Mouse (Mus musculus) midbrain, embryonic 11.5 days (tissue): ENCODE measurements at regions not wholly inside any gene's neighbourhood (a gene's known extent, or its start where the extent isn't known, plus 50 kb on each side); places are given as distances from the start of the nearest gene placed in this dataset.

Source experiments
- ATAC-seq: fragments of 200-750 bp; cut with Nextera tagmentation; 2 replicates; pipeline ENCODE4 v1.8.0; 2017; ENCODE audit warnings: moderate TSS enrichment, moderate library complexity; ENCODE audit not compliant: low FRiP score
- DNase-seq: peaks from one replicate; pipeline ENCODE4 v3.0.0; 2015; ENCODE audit warnings: low spot score; ENCODE audit errors: missing footprints
- H3K27ac ChIP-seq: fragments of 300-500 bp; sonication (generic); 2 replicates; pipeline ENCODE4 v1.5.1; 2014; ENCODE audit warnings: low read depth, low read length
- H3K27me3 ChIP-seq: fragments of 300-500 bp; sonication (generic); 2 replicates; pipeline ENCODE4 v1.6.1; 2014; ENCODE audit warnings: mild to moderate bottlenecking, low read length, moderate library complexity, mixed read lengths; ENCODE audit not compliant: control insufficient read depth, insufficient read depth
- H3K36me3 ChIP-seq: fragments of 300-500 bp; sonication (generic); 2 replicates; pipeline ENCODE4 v1.6.1; 2014; ENCODE audit warnings: mild to moderate bottlenecking, low read length, moderate library complexity, mixed read lengths; ENCODE audit not compliant: control insufficient read depth, insufficient read depth
- H3K4me1 ChIP-seq: fragments of 300-500 bp; sonication (generic); 2 replicates; pipeline ENCODE4 v1.6.1; 2014; ENCODE audit warnings: low read length; ENCODE audit not compliant: control insufficient read depth, insufficient read depth
- H3K4me2 ChIP-seq: fragments of 300-500 bp; sonication (generic); 2 replicates; pipeline ENCODE4 v1.6.1; 2014; ENCODE audit warnings: mild to moderate bottlenecking, moderate library complexity
- H3K4me3 ChIP-seq: fragments of 300-500 bp; sonication (generic); 2 replicates; pipeline ENCODE4 v1.5.1; 2014; ENCODE audit warnings: low read depth, low read length
- H3K9ac ChIP-seq: fragments of 300-500 bp; sonication (generic); 2 replicates; pipeline ENCODE4 v1.6.1; 2014; ENCODE audit warnings: low read length
- H3K9me3 ChIP-seq: fragments of 300-500 bp; sonication (generic); 2 replicates; pipeline ENCODE4 v1.6.1; 2016; ENCODE audit warnings: low read length; ENCODE audit not compliant: control insufficient read depth
- WGBS: fragments of 180-500 bp; shearing (Covaris S2); extraction: QIAGEN DNeasy Blood & Tissue Kit; methylation state at CpG from one replicate; pipeline ENCODE4 v1.1.7; 2014; 5-methylcytosine and 5-hydroxymethylcytosine counted together

- Histone ChIP-seq H3K4me2 (no peak overlapping the region), H3K4me3 (no peak overlapping the region), H3K9ac (no peak overlapping the region), H3K27me3 (no peaks in the 10 kb centered on the region), H3K4me1 (no peaks in the 10 kb centered on the region), H3K9me3 (no peaks in the 10 kb centered on the region), H3K36me3 (no peaks in the 10 kb centered on the region), H3K27ac (no peak overlapping the region)
- no peak for DNase-seq
- ATAC-seq, result no peak
Measured at GRCm38 (mm10) chr17:75714578-75714977, 162.8 kb upstream of the Fam98a start.

DNA sequence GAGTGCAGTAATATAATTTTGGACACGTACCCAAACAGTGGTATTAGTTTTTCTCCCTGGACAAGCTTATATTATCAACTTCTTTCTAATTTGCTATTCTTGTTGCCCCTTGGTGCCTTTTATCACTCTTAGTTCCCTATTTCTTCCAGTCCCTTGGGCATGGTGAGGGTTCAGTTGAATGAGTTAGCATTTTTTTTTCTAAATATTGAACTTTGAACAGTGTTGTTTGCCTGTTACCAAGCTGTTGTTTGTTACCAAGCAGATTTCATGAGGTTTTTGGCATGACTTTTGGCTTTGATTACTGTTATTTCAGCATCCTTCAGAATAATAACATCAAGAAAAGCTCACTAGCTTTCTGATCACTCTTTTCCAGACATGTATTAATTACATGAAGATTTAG, 162.3 kb upstream of the Fam98a start:
- Histone ChIP-seq H3K9me3 (no peaks in the 10 kb centered on the region), H3K4me2 (no peak overlapping the region), H3K36me3 (no peaks in the 10 kb centered on the region), H3K27me3 (no peaks in the 10 kb centered on the region), H3K9ac (no peak overlapping the region), H3K4me1 (no peaks in the 10 kb centered on the region), H3K27ac (no peak overlapping the region), H3K4me3 (no peak overlapping the region)
- DNase-seq, result no peak
- ATAC-seq, result no peak
- 90% methylated on average over 1 of the region's 1 CpGs for WGBS

DNA sequence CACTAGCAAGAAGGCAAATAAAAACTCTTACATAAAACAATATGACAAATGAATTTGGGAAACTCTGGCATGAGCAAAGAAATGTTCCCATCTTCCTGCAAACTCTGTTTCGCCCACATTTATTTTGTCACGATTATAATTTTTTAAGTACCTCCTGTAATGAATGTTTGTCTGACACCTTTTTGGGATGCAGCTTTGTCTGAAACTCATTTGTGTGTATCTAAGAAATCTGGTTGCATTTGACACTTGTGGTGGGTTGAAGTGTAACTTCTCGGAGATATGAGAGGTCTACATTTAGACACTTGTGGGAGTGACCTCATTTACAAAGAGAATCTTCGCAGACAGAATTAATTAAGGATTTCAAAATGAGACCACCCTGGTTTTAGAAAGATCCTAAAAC, 155.9 kb upstream of the Fam98a start:
- Histone ChIP-seq H3K36me3 (no peaks in the 10 kb centered on the region), H3K4me2 (no peak overlapping the region), H3K9ac (no peak overlapping the region), H3K27me3 (no peaks in the 10 kb centered on the region), H3K4me3 (no peak overlapping the region), H3K4me1 (no peaks in the 10 kb centered on the region), H3K27ac (no peak overlapping the region), H3K9me3 (no peaks in the 10 kb centered on the region)
- ATAC-seq, result no peak
- 91% methylated on average over 4 of the region's 4 CpGs for WGBS
- DNase-seq, result no peak

DNA sequence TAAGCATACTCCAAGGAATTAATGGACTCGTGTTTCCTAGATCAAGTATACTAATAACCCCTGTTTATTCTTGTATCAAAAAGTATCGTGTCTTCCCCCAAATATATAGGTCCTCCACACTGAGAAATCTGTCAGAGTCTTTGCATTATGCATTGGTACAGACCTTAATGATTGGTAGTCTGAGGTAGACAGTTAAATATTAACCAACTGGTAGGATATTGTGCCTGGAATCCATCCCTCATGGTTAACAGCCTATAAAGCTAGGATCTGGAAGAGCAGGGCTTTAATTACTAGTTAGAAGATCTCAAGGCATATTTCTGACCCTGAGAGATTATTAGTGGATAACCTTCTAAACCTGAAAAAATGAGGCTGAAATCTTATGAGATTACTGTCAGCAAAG, 153.6 kb upstream of the Fam98a start:
- WGBS, result 80% methylated on average over 2 of the region's 2 CpGs
- ATAC-seq (no peak), DNase-seq (no peak)
- Histone ChIP-seq H3K9ac (no peak overlapping the region), H3K4me1 (no peaks in the 10 kb centered on the region), H3K36me3 (no peaks in the 10 kb centered on the region), H3K9me3 (no peaks in the 10 kb centered on the region), H3K4me2 (no peak overlapping the region), H3K4me3 (no peak overlapping the region), H3K27ac (no peak overlapping the region), H3K27me3 (no peaks in the 10 kb centered on the region)

DNA sequence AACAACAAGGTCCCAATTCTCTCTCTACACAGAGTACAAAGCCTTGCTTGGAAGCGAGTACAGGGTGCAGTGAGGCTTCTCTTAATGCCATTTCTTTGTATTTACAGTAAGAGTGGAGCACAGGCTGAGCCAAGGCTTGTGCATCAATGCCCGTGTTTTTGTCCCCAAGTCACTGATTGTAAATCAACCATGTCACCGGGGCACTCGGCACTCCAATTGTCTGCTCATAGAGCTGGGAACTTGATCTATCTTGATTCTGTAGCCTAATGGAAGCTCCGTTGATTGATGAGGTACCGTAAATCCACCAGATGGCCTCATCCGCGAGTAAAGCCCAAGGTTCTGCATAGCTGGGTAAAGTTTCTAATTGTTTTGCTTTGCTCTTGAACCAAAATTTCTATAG, 152.1 kb upstream of the Fam98a start:
- H3K4me2 ChIP-seq, result no peak overlapping the region
- no peaks in the 10 kb centered on the region for H3K27me3 ChIP-seq
- H3K4me3 ChIP-seq, result no peak overlapping the region
- DNase-seq, result no peak
- no peaks in the 10 kb centered on the region for H3K4me1 ChIP-seq
- H3K9me3 ChIP-seq, result no peaks in the 10 kb centered on the region
- H3K36me3 ChIP-seq, result no peaks in the 10 kb centered on the region
- H3K9ac ChIP-seq, result no peak overlapping the region
- no peak for ATAC-seq
- 90% methylated on average over 8 of the region's 8 CpGs for WGBS
- no peak overlapping the region for H3K27ac ChIP-seq

GRCm38 (mm10) chr17:75696729-75697103, 145.0 kb upstream of the Fam98a start:
- no peaks in the 10 kb centered on the region for H3K27me3 ChIP-seq
- no peak for ATAC-seq
- H3K4me3 ChIP-seq, result no peak overlapping the region
- no peaks in the 10 kb centered on the region for H3K9me3 ChIP-seq
- H3K27ac ChIP-seq, result no peak overlapping the region
- no peak overlapping the region for H3K4me2 ChIP-seq
- H3K9ac ChIP-seq, result no peak overlapping the region
- H3K4me1 ChIP-seq, result no peaks in the 10 kb centered on the region
- no peaks in the 10 kb centered on the region for H3K36me3 ChIP-seq
- DNase-seq, result no peak
- 90% methylated on average over 3 of the region's 3 CpGs for WGBS

GRCm38 (mm10) chr17:75696103-75696728, 144.5 kb upstream of the Fam98a start:
- Histone ChIP-seq H3K4me1 (no peaks in the 10 kb centered on the region), H3K36me3 (no peaks in the 10 kb centered on the region), H3K27me3 (no peaks in the 10 kb centered on the region), H3K9me3 (no peaks in the 10 kb centered on the region), H3K27ac (no peak overlapping the region), H3K4me3 (no peak overlapping the region), H3K4me2 (no peak overlapping the region), H3K9ac (no peak overlapping the region)
- no peak for ATAC-seq
- DNase-seq, result no peak
- 73% methylated on average over 5 of the region's 5 CpGs for WGBS

DNA sequence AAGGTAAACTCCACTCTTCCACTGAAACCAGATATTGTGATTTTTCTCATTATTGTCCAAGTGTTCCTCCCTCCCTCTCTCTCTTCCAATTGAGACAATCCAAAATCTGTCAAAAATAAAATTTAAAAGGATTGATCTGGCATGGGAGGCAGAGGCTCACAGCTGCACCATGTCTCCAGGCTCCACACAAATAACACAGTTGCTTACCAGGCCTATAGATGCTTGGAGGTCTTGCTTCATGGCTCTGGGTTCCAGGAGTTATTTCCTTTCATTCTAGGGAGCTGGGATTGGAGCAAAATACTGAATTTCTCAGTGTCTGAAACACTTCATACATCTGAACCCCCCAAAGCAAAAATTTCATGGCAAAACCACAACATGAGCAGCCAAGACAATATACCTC, 134.2 kb upstream of the Fam98a start:
- H3K9ac ChIP-seq, result no peak overlapping the region
- H3K36me3 ChIP-seq, result no peaks in the 10 kb centered on the region
- DNase-seq (no peak), ATAC-seq (no peak)
- H3K4me2 ChIP-seq, result no peak overlapping the region
- H3K27ac ChIP-seq, result no peak overlapping the region
- no peaks in the 10 kb centered on the region for H3K9me3 ChIP-seq
- no peaks in the 10 kb centered on the region for H3K4me1 ChIP-seq
- no peaks in the 10 kb centered on the region for H3K27me3 ChIP-seq
- H3K4me3 ChIP-seq, result no peak overlapping the region

- Histone ChIP-seq H3K9me3 (no peaks in the 10 kb centered on the region), H3K4me3 (no peak overlapping the region), H3K4me2 (no peak overlapping the region), H3K9ac (no peak overlapping the region), H3K27me3 (no peaks in the 10 kb centered on the region), H3K36me3 (no peaks in the 10 kb centered on the region), H3K27ac (no peak overlapping the region), H3K4me1 (no peaks in the 10 kb centered on the region)
- no peak for ATAC-seq
- no peak for DNase-seq
- WGBS, result 76% methylated on average over 11 of the region's 11 CpGs
Measured at GRCm38 (mm10) chr17:75646982-75647381, 95.2 kb upstream of the Fam98a start.

DNA sequence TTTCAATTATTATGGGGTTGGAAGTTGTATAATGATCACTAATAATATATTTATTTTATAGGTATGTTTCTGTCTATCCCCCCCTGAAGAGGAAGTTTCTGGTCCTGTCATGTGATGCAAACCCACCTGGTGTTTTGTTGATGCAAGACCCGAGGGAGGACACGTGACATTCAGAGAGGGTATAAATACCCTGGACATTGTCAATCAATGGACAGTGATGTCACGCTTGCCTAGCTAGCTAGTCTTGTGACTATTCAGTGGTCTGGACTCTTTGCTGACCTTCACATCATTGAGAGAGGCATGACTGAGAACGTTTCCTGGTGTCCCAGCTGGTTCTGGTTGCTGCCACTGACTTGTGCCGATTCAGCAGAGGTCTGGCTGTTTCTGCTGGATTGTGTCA, 93.0 kb upstream of the Fam98a start:
- Histone ChIP-seq H3K9ac (no peak overlapping the region), H3K4me3 (no peak overlapping the region), H3K27me3 (no peaks in the 10 kb centered on the region), H3K36me3 (no peaks in the 10 kb centered on the region), H3K4me2 (no peak overlapping the region), H3K9me3 (no peaks in the 10 kb centered on the region), H3K27ac (no peak overlapping the region), H3K4me1 (0 out of 2 replicates have a peak, but pooled peaks cover 2% of the 10 kb centered on the region)
- WGBS, result 80% methylated on average over 5 of the region's 5 CpGs
- ATAC-seq (no peak), DNase-seq (no peak)
